Mouse (Mus musculus) liver, adult 2 months (tissue): ENCODE results near the gene Slc25a13.

Experiments used
- CTCF ChIP-seq: fragments of 200-500 bp; IDR thresholded peaks from 2 replicates; pipeline ENCODE4 v1.5.1; 2011; ENCODE audit warnings: low read depth, low read length, control low read depth
- POLR2A ChIP-seq: fragments of 200-500 bp; IDR thresholded peaks from 2 replicates; pipeline ENCODE4 v1.6.1; 2011; ENCODE audit warnings: low read length, control low read depth; ENCODE audit not compliant: insufficient read depth; ENCODE audit errors: extremely low read depth

DNA sequence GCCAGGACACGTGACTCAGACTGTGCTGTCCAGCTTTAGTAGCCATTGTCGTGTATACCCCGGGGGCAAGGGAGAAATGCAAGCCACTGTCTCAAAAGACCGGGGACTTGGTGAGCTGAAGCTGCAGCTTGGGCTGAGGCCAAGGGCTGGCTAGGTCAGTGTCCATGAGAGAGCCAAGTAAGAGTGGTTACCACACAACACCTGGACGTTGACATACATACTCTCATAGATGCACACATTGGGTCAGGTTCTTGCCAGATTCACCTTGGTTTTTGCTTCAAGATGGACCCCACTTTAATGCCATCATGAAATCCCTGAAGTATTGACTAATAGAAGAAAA, 283 bp upstream of the Slc25a13 start:
- TF ChIP-seq POLR2A (no peak), CTCF (no peak)
